Mouse (Mus musculus) T-helper 2 cell (primary cell): ENCODE data around the gene Pdpn.

Source experiments
- in situ Hi-C: fragments of 300-600 bp; cut with MboI, MseI; formaldehyde crosslinking; loops from one replicate; pipeline ENCODE4 v1.15.1; 2025; ENCODE audit warnings: high pct_unique_total_duplicates

Gene Pdpn

DNA sequence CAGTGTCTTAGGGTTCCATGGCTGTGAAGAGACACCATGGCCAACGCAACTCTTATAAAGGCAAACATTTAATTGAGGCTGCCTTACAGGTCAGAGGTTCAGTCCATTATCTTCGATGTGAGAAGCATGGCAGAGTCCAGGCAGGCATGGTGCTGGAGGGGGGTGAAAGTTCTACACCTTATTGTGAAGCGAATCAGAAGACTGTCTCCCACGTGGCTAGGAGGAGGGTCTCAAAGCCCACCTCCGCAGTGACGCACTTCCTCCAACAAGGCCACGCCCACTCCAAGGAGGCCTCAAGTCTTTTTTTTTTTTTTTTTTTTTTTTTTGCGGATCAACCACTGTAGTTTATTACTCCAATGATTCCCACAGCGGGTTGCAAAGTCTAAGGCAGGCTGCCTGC, 58.1 kb downstream of the Pdpn start:
- in situ Hi-C loops = loop anchor here (5.0 kb wide), 1 partner anchor 129 kb away; no protein-coding TSS in a partner anchor

DNA sequence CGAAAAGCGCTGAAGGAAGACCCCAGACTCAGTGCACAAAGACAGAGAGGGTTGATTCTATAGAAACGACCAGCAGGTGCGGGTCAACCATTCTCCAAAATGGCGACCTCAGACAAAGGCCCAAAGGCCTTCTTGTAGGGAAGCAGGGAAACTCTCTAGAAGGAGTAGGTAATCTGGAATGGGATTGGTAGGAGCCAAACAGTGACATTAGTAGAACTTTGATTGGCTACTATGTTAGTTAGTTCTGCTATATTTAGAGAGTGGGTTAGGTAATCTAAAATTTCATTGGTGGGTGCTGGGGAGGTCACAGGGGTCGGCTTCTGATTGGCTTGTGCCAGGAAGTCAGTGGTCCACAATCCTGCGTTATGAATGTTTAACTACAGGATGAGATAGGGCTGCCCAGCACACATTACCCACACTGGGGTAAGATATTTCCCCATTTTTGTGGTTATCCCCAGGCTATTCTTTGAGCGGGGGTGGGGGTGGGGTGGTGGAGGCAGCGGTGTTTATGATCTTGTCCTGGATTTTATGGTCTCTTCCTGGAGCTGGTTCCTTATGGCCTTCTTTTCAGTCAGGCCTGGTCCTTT, 59.7 kb downstream of the Pdpn start:
- in situ Hi-C loops = loop anchor here (5.0 to 10.0 kb wide), 2 partner anchors 127 to 1085 kb away; no protein-coding TSS in a partner anchor

DNA sequence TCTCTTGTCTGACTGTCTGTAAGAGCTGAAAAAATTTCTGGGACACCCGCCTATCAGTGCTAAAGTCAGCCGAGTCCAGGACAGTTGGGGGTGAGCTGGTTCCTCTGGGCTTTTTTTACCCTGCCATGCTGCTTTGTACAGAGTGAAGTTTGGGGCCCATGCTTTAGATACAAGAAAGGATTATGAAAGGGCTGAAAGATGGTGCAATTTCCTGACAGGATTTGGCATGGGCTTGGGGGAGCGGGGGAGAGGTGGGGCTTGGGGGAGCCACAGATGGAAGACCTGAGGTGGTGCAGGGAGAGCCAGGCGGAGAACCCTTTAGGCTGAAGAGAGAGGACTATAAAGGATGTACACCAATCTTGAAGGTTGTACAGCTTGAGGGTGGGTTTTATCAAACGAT, 60.2 kb downstream of the Pdpn start:
- in situ Hi-C loops = loop anchor here (10.0 kb wide), 1 partner anchor 1084 kb away; no protein-coding TSS in a partner anchor

DNA sequence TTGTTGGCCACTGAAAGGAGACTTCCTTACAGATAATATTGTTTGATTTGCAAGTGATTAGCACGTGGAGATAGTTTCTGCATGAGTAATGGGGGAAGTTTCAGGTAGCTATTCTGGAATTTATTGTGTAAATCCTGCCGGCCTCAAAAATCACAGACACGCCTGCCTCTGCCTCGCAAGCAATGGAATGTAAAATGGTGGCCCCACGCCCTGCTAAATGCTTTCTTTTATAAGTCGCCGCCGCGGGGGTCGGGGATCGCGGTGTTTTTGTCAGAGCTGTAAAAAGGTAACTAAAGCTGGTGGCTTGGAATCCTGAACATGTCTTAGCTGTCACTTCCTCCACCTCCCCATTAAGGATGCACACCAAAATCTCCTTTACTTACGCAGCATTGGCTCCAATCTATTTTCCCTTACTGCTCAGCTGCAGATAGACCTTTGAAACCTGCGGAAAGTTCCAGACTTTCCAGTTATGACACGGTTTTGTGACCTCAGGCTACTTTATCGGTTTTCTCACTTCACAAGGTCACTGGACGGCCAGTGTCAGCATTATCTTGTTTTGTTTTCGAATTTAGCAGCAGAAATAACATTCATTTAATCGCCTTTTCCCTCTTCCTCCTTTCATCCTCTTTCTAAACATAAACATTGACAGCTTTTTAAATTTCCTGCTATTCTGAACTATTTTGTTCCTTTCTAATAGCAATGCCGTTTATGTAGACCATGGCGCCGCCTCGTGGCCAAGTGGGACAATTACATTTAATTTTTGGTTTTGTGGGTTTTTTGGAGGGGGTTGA, 60.9 kb downstream of the Pdpn start:
- in situ Hi-C loops = loop anchor here (10.0 kb wide), 1 partner anchor 1084 kb away; no protein-coding TSS in a partner anchor

DNA sequence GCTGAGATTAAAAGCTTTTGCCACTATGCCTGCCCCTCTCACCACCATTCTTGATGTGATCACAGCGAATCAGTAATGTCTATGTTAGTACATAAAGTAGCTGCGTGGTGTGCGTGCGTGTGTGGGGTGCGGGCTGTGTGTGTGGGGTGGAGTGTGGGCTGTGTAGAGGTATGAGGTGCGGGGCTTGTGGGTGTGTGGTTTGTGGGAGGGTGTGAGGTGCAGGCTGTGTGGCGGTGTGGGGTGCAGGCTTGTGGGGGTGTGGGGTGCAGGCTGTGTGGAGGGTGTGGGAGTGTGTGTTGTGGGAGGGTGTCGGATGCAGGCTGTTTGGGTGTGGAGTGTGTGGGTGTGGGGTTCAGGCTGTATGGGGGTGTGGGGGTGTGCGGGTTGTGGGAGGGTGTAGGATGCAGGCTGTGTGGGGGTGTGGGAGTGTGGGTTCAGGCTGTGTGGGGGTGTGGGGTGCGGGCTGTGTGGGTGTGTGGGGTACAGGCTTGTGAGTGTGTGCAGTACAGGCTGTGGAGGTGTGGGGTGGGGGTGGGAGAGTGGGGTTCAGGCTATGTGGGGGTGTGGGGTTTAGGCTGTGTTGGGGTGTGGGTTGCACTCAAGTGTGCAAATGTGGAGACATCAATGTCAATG, 67.5 kb downstream of the Pdpn start:
- in situ Hi-C loops = loop anchor here (10.0 kb wide), 1 partner anchor 1077 kb away; no protein-coding TSS in a partner anchor

DNA sequence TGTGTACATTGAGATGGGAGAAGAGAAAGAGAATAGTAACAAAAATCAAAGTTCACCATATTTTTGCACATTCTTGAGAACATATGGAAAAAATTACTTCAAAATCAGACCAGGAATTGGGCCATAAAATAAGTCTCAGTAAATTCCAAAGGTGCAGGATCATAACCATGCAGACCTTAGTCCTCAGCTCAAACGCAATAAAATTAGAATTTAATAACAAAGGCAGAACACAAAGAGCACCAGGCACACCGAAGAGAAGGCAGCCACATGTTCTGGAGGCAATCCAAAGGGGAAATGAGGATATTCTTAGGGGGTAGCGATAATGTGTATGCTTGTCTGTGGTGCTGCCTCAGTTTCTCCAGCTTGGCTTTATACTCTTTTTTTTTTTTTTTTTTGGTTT, 68.3 kb downstream of the Pdpn start:
- in situ Hi-C loops = loop anchor here (10.0 kb wide), 1 partner anchor 1076 kb away; no protein-coding TSS in a partner anchor

DNA sequence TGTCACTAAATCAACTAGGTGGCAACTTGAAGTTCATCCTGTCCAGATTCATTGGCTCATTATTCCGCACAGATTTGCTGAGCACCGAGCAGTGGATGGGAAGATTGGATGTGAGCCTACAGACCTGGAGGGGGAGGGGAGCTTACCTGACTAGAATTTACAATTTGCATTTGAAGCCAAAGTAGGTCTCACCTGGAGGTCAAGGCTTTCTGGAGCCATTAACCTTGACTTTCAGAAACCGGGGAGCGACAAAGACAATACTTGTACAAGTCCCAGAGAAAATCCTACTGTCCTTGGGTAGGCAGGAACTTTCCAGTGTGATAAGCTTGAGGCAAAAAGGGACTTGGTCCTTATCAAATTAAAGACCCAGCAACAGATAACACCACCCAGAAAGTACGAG, 71.4 kb downstream of the Pdpn start:
- in situ Hi-C loops = no loop called here

DNA sequence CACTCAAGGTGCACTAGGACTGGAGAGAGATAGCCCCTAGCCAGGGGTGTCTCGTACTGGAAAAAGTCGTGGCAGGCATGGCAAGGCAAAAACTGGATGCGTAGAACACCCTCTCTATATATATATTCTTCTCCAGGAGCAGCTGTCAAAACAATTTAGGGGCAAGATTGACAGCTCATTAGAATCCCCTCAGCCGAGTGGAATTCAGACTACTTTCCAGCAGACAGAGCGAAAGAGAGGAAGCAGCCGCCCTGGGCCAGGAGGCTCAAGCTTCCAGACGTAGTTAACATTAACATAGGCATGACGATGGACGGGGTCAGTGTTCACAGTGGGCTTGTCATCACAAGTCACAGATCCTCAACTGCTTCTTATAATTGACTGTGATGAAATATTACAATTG, 73.5 kb downstream of the Pdpn start:
- in situ Hi-C loops = no loop called here

DNA sequence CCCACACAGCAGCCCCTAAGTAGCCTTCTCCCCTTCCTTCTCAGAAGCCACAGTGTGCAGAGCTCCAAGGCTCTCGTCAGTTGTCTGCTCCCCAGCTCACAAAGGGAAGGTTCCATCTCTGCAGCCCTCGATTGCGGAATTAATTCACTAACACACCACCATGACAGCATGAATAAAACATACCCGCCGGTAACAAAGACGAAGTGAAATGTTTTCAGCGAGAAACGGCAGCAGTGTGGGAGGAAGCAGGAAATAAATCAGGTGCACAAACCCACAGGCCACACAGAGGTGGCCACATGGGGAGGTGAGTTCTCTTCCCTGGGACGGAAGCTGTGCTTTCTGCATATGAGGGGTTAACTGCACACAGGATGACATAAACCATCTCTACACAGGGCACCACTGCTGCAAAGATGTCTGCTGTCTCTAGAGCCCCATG, 80.0 kb downstream of the Pdpn start:
- in situ Hi-C loops = loop anchor here (5.0 kb wide), 1 partner anchor 198 kb away; no protein-coding TSS in a partner anchor

DNA sequence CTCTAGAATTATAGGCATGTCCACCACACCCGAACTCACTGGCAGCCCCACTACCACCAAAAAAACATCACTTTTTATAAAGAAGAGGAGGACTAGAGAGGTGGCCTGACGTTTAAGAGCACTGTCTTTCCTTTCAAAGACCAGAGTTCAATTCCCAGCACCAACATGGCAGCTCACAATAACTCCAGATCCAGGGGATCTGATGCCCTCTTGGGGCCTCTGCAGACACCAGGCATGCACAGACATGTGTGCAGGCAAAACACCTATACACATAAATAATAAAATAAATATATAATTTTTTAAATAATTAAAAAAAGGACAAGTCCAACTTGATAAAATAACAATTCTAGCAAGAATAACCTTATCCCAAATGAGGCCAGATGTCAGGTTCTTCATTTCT, 80.5 kb downstream of the Pdpn start:
- in situ Hi-C loops = loop anchor here (5.0 kb wide), 1 partner anchor 198 kb away; no protein-coding TSS in a partner anchor
